Mouse (Mus musculus) lung, postnatal 0 days (tissue): ENCODE data around the gene Kif1bp. TPM values are rescaled to one million over a fixed set of nuclear protein-coding genes. Genes with fewer than 3 reads are reported as not detected.
"Not testable (repeated sequence)": the region's sequence is repeated elsewhere in the genome, so short reads cannot be mapped to it uniquely, and the experiment has no call there.

Experiments
- ATAC-seq: fragments of 200-750 bp; cut with Nextera tagmentation; 2 replicates; pipeline ENCODE4 v1.8.0; 2017; ENCODE audit warnings: moderate library complexity
- DNase-seq: peaks from one replicate; pipeline ENCODE4 v3.0.0-alpha.2; 2016; ENCODE audit warnings: low spot score
- H3K27ac ChIP-seq: fragments of 300-500 bp; sonication (generic); 2 replicates; pipeline ENCODE4 v1.5.1; 2014; ENCODE audit warnings: antibody characterized with exemption, mild to moderate bottlenecking, low read length, mixed read lengths
- H3K27me3 ChIP-seq: fragments of 300-500 bp; sonication (generic); replicated peaks from 2 replicates; pipeline ENCODE4 v1.6.1; 2014; ENCODE audit warnings: low read length, mixed read lengths; ENCODE audit not compliant: insufficient read depth
- H3K36me3 ChIP-seq: fragments of 300-500 bp; sonication (generic); 2 replicates; pipeline ENCODE4 v1.6.1; 2014; ENCODE audit warnings: low read length, mixed read lengths; ENCODE audit not compliant: insufficient read depth
- H3K4me1 ChIP-seq: fragments of 300-500 bp; sonication (generic); 2 replicates; pipeline ENCODE4 v1.6.1; 2014; ENCODE audit warnings: antibody characterized with exemption, low read depth, low read length, mixed read lengths; ENCODE audit not compliant: insufficient read depth
- H3K4me2 ChIP-seq: fragments of 300-500 bp; sonication (generic); replicated peaks from 2 replicates; pipeline ENCODE4 v1.6.1; 2014; ENCODE audit warnings: low read depth, mild to moderate bottlenecking, low read length, moderate library complexity, mixed read lengths
- H3K4me3 ChIP-seq: fragments of 300-500 bp; sonication (generic); 2 replicates; pipeline ENCODE4 v1.5.1; 2014; ENCODE audit warnings: low read depth, low read length
- H3K9ac ChIP-seq: fragments of 300-500 bp; sonication (generic); replicated peaks from 2 replicates; pipeline ENCODE4 v1.6.1; 2014; ENCODE audit warnings: low read depth, mild to moderate bottlenecking
- H3K9me3 ChIP-seq: fragments of 300-500 bp; sonication (generic); 2 replicates; pipeline ENCODE4 v1.6.1; 2016; ENCODE audit warnings: low read length, mixed read lengths
- CTCF ChIP-seq: IDR thresholded peaks from 2 replicates; pipeline ENCODE4 v1.5.1; 2016; ENCODE audit warnings: antibody characterized with exemption, mild to moderate bottlenecking
- EP300 ChIP-seq: IDR thresholded peaks from 2 replicates; pipeline ENCODE4 v1.6.1; 2016; ENCODE audit warnings: antibody characterized with exemption, mild to moderate bottlenecking, control low read depth
- WGBS: fragments of 180-500 bp; shearing (Covaris S2); extraction: QIAGEN DNeasy Blood & Tissue Kit; methylation state at CpG from one replicate; pipeline ENCODE4 v1.1.7; 2014; 5-methylcytosine and 5-hydroxymethylcytosine counted together
- polyA plus RNA-seq: library from polyadenylated mRNA; unstranded; fragments of >200 nt; fragmentation: Nextera tagmentation; extraction: Ambion mirVana; gene quantifications from 2 replicates; pipeline ENCODE4 v1.2.1, GENCODE M21; 2015

Gene Kif1bp
- polyA plus RNA-seq, 1 experiment from 2014 or later: 21.8 TPM

- H3K9ac ChIP-seq: no peak overlapping the region
- H3K4me3 ChIP-seq: no peak overlapping the region
- no peaks in the 10 kb centered on the region for H3K27me3 ChIP-seq
- no peaks in the 10 kb centered on the region for H3K9me3 ChIP-seq
- H3K4me1 ChIP-seq: peaks cover under 1% of the 10 kb centered on the region; the same call in 1 of the 2 replicates
- WGBS: 77% methylated on average over 7 of the region's 7 CpGs
- ATAC-seq: no peak
- peaks cover 41% of the 10 kb centered on the region for H3K36me3 ChIP-seq
- DNase-seq: no peak
- TF ChIP-seq CTCF (no peak), EP300 (no peak)
- no peak overlapping the region for H3K27ac ChIP-seq
- no peak overlapping the region for H3K4me2 ChIP-seq
Measured at GRCm38 (mm10) chr10:62582701-62583100, 4.4 kb upstream of the Kif1bp start.

DNA sequence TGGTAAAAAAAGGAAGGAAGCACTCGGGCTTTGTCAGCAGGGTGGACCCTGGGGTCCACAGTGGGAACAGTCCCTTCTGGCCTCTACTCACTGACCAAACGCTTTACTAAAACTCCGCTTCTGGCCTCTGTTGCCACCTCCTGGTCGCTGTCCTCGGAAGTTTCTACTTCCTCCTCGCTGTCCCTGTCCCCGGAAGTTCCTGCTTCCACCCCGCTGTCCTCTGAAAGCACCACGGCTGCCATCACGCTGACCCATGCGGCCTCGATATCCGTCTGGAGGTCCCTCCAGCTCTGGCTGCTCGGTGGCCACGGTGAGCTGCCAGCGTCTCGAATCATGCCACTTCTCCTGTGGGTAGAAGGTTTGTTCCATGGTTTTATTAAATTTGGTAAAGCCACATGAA, 4.0 kb upstream of the Kif1bp start:
- no peaks in the 10 kb centered on the region for H3K9me3 ChIP-seq
- DNase-seq (no peak), ATAC-seq (no peak)
- 82% methylated on average over 17 of the region's 17 CpGs for WGBS
- H3K4me3 ChIP-seq: no peak overlapping the region
- H3K4me1 ChIP-seq: peaks cover 5% of the 10 kb centered on the region; the same call in 1 of the 2 replicates
- H3K27ac ChIP-seq: no peak overlapping the region
- H3K4me2 ChIP-seq: no peak overlapping the region
- no peak overlapping the region for H3K9ac ChIP-seq
- TF ChIP-seq CTCF (no peak), EP300 (no peak)
- H3K36me3 ChIP-seq: peaks cover 37% of the 10 kb centered on the region
- no peaks in the 10 kb centered on the region for H3K27me3 ChIP-seq

- H3K27me3 ChIP-seq, H3K27ac ChIP-seq, H3K4me2 ChIP-seq, ATAC-seq, H3K9ac ChIP-seq, H3K9me3 ChIP-seq, DNase-seq, H3K4me3 ChIP-seq, H3K4me1 ChIP-seq: not testable (repeated sequence)
- WGBS: 90% methylated on average over 11 of the region's 13 CpGs
- peaks cover 26% of the 10 kb centered on the region for H3K36me3 ChIP-seq
Measured at GRCm38 (mm10) chr10:62579129-62579528, 872 bp upstream of the Kif1bp start.

DNA sequence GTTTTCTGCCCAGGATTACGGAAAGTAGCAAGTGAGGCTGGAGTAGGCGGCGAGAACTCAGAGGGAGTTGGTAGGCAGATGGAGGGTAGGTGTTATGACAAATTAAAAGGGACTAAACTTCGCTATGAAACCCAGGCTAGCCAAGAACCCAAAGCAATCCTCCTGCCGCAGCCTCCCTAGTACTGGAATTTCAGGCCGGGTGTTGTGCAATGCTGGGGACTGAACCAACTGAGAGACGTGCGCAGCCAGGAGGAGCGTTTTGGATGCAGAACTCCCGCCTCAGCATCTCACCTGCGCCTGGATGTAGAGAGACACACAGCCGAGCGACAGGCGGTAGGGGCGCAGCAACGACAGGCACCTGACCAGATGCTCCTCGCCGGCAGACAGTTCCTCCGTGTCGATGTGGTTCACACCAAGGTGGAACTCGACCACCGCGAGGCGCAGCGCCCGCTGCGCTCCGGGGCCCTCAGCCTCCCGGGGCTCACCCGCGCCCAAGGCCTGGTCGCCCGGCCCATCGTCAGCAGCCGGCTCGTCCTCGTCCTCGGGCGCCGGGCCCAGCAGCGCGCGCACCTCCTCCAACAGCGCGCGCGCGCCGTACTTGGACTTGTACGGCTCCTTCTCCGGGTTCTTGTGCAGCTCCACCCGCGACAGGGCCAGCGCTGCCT, 452 bp downstream of the Kif1bp start:
- Histone ChIP-seq H3K4me3 (peak overlapping the region; percentile 87), H3K36me3 (peaks cover 21% of the 10 kb centered on the region), H3K27ac (peak overlapping the region; percentile 62; the same call in 1 of the 2 replicates), H3K9me3 (no peaks in the 10 kb centered on the region), H3K4me1 (peaks cover 10% of the 10 kb centered on the region; the same call in 1 of the 2 replicates), H3K27me3 (no peaks in the 10 kb centered on the region), H3K9ac (peak overlapping the region; percentile 56), H3K4me2 (peak overlapping the region; percentile 87)
- ATAC-seq: peak; percentile 79
- peak; percentile 40 for DNase-seq
- TF ChIP-seq CTCF (peak; percentile 30; the same call in 1 of the 2 replicates), EP300 (no peak)
- WGBS: under 1% methylated on average over 38 of the region's 54 CpGs

DNA sequence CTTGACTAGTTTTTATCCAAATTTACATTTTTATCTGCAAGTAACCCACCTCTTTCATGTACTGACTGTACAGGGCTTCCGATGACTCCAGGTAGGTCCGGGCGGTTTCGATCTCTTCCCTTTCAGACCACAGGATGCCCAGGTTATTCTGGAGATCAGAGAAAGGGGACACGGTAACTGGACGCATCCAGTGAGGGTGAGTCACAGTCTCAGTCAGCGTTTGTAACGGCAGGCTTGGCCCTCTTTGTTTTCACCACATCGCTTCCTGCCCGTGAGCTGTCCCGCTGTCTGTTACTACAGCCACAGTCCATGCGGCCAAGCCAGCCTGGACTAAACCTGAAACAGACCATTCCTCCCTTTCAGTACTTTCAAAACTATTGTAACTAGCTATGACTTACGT, 3.3 kb downstream of the Kif1bp start:
- Histone ChIP-seq H3K4me2 (no peak overlapping the region), H3K4me1 (peaks cover 10% of the 10 kb centered on the region; the same call in 1 of the 2 replicates), H3K36me3 (peaks cover 16% of the 10 kb centered on the region), H3K9me3 (no peaks in the 10 kb centered on the region), H3K27me3 (no peaks in the 10 kb centered on the region), H3K27ac (no peak overlapping the region), H3K4me3 (no peak overlapping the region), H3K9ac (no peak overlapping the region)
- TF ChIP-seq CTCF (no peak), EP300 (no peak)
- WGBS: 89% methylated on average over 13 of the region's 13 CpGs
- no peak for ATAC-seq
- DNase-seq: no peak

DNA sequence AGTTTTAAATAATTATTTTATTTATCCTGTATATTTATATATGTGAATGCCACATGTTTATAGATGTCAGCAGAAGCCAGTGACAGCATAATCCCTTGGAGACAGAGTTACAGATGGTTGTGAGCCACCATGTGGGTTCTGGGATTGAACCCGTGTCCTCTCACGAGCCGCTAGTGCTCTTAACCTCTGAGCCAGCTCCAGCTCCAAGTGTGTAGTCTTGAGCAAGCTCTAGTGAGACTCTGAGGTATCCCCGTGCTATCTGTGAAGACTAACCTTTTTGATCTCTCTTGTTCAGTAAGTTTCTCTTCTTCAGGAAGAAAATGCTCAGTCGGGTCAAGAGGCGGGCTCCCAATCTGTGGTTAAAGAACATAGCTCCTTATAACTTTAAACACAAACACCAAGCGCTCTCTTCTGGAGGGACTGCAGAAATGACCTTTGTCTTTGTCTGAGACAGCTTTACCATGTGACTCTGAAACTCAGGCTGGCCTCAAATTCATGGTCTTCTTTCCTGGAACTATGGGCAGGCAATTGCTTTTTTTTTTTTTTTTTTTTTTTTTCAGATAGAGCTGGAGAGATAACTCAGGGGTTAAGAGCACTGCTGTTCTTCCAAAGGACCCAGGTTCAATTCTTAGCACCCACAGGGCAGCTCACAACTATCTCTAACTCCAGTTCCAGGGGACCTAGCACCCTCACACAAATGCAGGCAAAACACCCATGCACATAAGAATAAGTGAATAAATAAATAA, 8.0 kb downstream of the Kif1bp start:
- no peak overlapping the region for H3K4me3 ChIP-seq
- H3K9me3 ChIP-seq: no peaks in the 10 kb centered on the region
- no peaks in the 10 kb centered on the region for H3K27me3 ChIP-seq
- ATAC-seq (no peak), DNase-seq (no peak)
- H3K36me3 ChIP-seq: peaks cover 32% of the 10 kb centered on the region; the same call in 1 of the 2 replicates
- H3K27ac ChIP-seq: no peak overlapping the region
- no peak for TF ChIP-seq CTCF
- no peak for TF ChIP-seq EP300
- H3K4me1 ChIP-seq: no peaks in the 10 kb centered on the region
- H3K9ac ChIP-seq: no peak overlapping the region
- no peak overlapping the region for H3K4me2 ChIP-seq
- 89% methylated on average over 7 of the region's 7 CpGs for WGBS
